Mouse (Mus musculus) thymus, adult 2 months (tissue): ENCODE data around the gene Nckap5. TPM values are rescaled to one million over a fixed set of nuclear protein-coding genes. Genes with fewer than 3 reads are reported as not detected.

Experiments
- DNase-seq: peaks from one replicate; pipeline ENCODE4 v3.0.0; 2021
- H3K27ac ChIP-seq: fragments of 200-500 bp; 2 replicates; pipeline ENCODE4 v1.5.1; 2012; ENCODE audit warnings: low read length, control low read depth; ENCODE audit not compliant: control insufficient read depth, insufficient read depth
- H3K27me3 ChIP-seq: fragments of 200-500 bp; 2 replicates; pipeline ENCODE4 v1.6.1; 2012; ENCODE audit warnings: mild to moderate bottlenecking, low read length, moderate library complexity, mixed read lengths; ENCODE audit not compliant: control insufficient read depth, insufficient read depth
- H3K36me3 ChIP-seq: fragments of 200-500 bp; 2 replicates; pipeline ENCODE4 v1.6.1; 2012; ENCODE audit warnings: mild to moderate bottlenecking, low read length, moderate library complexity; ENCODE audit not compliant: control insufficient read depth, insufficient read depth
- H3K4me1 ChIP-seq: fragments of 200-500 bp; replicated peaks from 2 replicates; pipeline ENCODE4 v1.6.1; 2012; ENCODE audit warnings: low read length; ENCODE audit not compliant: control insufficient read depth, insufficient read depth
- H3K4me3 ChIP-seq: fragments of 200-500 bp; 2 replicates; pipeline ENCODE4 v1.5.1; 2012; ENCODE audit warnings: mild to moderate bottlenecking, low read length, control low read depth, moderate library complexity; ENCODE audit not compliant: control insufficient read depth, insufficient read depth
- CTCF ChIP-seq: fragments of 200-500 bp; IDR thresholded peaks from 2 replicates; pipeline ENCODE4 v1.5.1; 2012; ENCODE audit warnings: mild to moderate bottlenecking, control low read depth, low read length, moderate library complexity, borderline replicate concordance; ENCODE audit not compliant: control insufficient read depth, poor library complexity, insufficient read depth; ENCODE audit errors: extremely low read depth
- POLR2A ChIP-seq: fragments of 200-500 bp; IDR thresholded peaks from 2 replicates; pipeline ENCODE4 v1.6.1; 2012; ENCODE audit warnings: mild to moderate bottlenecking, low read length, control low read depth, moderate library complexity; ENCODE audit not compliant: control insufficient read depth, poor library complexity, insufficient read depth; ENCODE audit errors: extremely low read depth
- WGBS: fragments of 180-500 bp; shearing (Covaris S2); methylation state at CpG from one replicate; pipeline ENCODE4 v1.1.7; 2018; 5-methylcytosine and 5-hydroxymethylcytosine counted together
- polyA plus RNA-seq: library from polyadenylated mRNA; depleted of rRNA; stranded (reverse); fragments of >200 nt; gene quantifications from 2 replicates; pipeline ENCODE4 v1.2.3, GENCODE M21; 2012

Nckap5 gene
- polyA plus RNA-seq, 1 experiment: 0.50 TPM

DNA sequence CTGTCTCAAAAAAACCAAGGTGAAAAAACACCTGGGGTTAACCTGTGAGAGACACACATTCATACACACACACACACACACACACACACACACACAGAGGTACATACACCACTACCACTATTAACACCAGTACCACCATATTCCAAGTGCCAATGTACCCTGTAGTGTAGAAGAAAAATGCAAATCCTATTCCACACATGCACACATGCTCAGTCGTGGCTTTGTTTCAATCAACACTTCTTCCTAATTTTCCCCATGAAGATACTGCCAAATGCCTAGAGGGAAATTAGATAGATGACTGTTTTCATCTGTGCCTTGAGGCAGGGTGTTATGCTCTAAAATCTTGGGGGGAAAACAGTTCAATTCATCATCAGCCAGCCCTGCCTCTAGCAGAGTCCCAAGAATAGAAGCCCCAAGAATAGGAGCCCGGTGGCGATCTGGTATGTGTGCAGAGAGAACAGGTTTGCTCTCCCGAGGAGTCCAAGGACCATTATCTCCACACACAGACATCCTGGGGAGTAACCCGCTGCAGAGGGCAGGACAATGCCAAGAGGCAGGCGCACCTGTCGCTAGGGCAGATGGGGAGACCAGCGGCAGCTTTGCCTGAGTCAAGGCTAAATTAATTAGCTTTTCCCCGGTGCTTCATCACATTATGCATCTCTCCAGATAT lies 376.0 kb downstream of the Nckap5 start:
- no peak overlapping the region for H3K27ac ChIP-seq
- no peaks in the 10 kb centered on the region for H3K4me1 ChIP-seq
- no peaks in the 10 kb centered on the region for H3K27me3 ChIP-seq
- WGBS: 69% methylated on average over 9 of the region's 9 CpGs
- H3K36me3 ChIP-seq: no peaks in the 10 kb centered on the region
- no peak for DNase-seq
- no peak for TF ChIP-seq CTCF
- TF ChIP-seq POLR2A: no peak
- no peak overlapping the region for H3K4me3 ChIP-seq

DNA sequence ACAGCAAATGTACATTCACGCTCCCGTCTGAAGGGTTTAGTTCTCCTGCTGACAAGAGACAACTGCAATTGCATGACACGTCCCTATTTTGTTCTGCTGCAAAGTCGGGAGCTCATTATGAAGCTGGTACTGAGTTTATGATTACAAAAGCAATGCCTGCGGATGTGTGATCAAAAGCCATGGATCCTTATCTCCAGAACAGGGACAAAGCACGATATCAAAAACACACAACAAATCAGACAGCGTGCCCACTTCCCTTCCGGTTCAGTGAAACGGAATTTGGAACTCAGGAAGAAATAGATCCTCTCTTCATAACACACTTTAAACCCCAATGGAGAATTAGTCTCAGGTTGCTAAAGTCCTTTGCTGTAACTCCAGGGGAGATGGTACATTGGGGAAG lies 379.1 kb downstream of the Nckap5 start:
- WGBS: 82% methylated on average over 9 of the region's 9 CpGs
- DNase-seq: no peak
- TF ChIP-seq POLR2A: no peak
- no peak for TF ChIP-seq CTCF
- Histone ChIP-seq H3K36me3 (no peaks in the 10 kb centered on the region), H3K27ac (no peak overlapping the region), H3K27me3 (no peaks in the 10 kb centered on the region), H3K4me1 (no peaks in the 10 kb centered on the region), H3K4me3 (no peak overlapping the region)

DNA sequence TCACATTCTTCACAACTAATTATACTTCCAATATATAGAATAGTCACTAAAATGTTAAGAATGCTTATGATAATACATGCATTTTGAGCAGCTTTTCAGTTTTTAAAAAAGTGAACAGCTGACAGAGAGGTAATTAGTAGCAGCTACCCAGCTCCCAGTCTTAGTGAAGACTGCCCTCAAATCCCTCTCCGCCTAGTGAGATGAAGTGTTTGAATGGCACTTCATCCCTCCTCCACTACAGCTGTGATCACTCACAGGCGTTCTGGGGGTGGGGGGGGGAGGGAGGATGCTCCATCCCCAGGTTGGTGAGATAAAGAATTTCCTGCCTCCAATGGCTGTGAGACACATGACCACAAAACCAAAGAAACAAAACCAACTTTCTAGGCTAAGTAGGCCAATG lies 381.2 kb downstream of the Nckap5 start:
- TF ChIP-seq POLR2A: no peak
- no peak for TF ChIP-seq CTCF
- no peaks in the 10 kb centered on the region for H3K36me3 ChIP-seq
- H3K4me1 ChIP-seq: no peaks in the 10 kb centered on the region
- DNase-seq: no peak
- WGBS: 54% methylated on average over 2 of the region's 2 CpGs
- no peak overlapping the region for H3K27ac ChIP-seq
- H3K4me3 ChIP-seq: no peak overlapping the region
- H3K27me3 ChIP-seq: no peaks in the 10 kb centered on the region

DNA sequence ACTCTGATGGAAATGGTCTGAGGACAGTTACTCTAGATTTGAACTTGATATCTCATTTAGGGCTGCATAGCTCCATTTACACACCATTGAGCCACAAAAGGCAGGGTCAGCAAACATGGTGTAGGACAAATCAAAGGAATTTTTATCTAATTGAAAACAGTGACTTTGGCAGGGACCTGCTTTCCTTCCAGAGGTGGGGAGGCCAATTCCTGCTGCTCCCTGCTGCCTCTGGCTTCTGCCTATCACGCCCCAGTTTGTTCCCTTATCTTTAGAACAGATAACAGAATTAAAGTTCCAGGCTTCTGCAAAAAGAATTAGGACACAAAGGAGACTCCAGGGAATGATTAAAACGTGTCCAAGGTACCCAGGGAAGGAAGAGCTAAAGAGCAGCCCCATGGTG lies 386.7 kb downstream of the Nckap5 start:
- no peak for TF ChIP-seq CTCF
- TF ChIP-seq POLR2A: no peak
- DNase-seq: no peak
- Histone ChIP-seq H3K4me3 (no peak overlapping the region), H3K27me3 (no peaks in the 10 kb centered on the region), H3K27ac (no peak overlapping the region), H3K36me3 (no peaks in the 10 kb centered on the region), H3K4me1 (no peaks in the 10 kb centered on the region)
- 69% methylated on average over 2 of the region's 2 CpGs for WGBS

DNA sequence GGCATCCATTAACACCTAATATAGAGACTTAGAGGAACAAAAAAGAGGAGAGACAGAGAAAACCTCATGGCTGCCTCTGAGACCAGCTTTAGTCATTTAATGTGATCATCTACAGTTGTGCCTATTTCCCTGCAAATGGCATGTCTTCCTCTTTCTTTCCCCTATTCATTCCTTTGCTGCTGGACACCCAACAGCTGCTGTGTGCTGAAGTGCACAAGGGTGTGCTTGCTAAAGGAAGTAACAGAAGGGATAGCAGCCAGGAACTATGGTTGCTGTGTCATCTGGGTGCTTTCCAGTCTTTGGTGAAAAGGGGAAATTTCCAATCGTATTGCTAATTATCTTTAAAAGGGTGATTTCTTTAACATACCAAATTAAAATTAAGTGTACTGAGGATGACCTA lies 387.9 kb downstream of the Nckap5 start:
- WGBS: 52% methylated on average over 1 of the region's 1 CpGs
- Histone ChIP-seq H3K4me3 (no peak overlapping the region), H3K4me1 (no peaks in the 10 kb centered on the region), H3K36me3 (no peaks in the 10 kb centered on the region), H3K27me3 (no peaks in the 10 kb centered on the region), H3K27ac (no peak overlapping the region)
- TF ChIP-seq POLR2A: no peak
- no peak for TF ChIP-seq CTCF
- no peak for DNase-seq

DNA sequence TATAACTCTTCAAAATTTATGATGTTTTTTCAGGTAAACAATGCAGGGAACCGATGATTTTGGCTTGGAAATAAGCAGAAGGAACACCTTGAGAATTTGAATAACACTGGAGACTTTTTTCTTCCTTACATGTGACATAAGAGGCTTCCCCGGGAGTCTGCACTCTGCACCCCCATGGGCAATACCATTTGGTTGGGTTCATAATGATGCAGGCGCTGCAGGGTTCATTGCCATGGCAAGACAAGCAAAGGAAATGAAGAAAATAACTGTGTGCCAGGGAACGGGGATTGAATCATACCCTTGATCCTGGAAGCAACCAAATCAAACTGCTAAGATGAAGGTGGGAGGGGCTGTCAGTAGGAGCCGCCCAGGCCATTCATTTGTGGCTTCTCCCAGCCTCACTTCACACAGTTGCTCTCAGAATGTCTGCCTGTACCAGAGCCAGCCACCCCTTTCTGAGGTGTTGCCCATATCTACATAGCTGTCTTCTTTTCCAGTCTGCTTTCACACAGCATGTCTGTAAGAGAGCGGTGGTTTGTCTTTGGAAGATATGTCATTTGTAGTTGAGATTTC lies 392.5 kb downstream of the Nckap5 start:
- no peak overlapping the region for H3K4me3 ChIP-seq
- no peaks in the 10 kb centered on the region for H3K36me3 ChIP-seq
- no peak for DNase-seq
- H3K27ac ChIP-seq: no peak overlapping the region
- H3K27me3 ChIP-seq: no peaks in the 10 kb centered on the region
- H3K4me1 ChIP-seq: no peaks in the 10 kb centered on the region
- no peak for TF ChIP-seq CTCF
- no peak for TF ChIP-seq POLR2A
- 91% methylated on average over 6 of the region's 6 CpGs for whole genome bisulfite sequencing

DNA sequence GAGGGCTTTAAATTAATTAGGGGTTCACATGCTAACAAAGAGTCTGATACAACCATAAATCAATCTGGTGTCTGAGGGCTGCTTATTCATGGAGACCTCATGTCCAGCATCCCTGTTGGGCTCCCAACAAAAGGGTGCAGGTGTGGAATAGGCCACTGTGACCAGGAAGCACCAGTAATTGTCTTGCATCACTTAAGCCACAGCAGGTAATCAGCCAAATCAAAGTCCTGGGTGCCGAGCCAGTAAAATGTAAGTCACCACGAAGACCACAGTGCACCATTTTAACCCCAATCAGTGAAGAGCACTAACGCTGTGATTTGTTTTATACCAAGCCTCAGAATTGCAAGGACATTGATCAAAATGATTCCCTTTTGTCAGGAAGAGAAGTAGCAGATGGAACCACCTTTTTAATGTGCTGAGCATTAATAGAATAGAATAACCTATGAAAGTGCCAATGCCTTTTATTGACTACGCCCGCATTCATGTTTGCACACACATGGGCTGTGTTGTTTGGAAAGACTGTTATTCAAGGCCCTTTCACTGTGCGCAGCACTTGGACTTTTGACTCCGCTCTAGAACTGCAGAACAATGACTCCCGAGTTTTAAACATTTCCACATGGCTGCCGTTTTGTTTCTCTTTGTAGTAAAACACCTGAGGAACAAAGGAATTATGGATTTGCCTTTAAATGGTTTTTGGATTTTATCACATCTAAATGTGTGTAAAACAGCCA lies 393.5 kb downstream of the Nckap5 start:
- WGBS: 89% methylated on average over 9 of the region's 9 CpGs
- DNase-seq: no peak
- no peak overlapping the region for H3K27ac ChIP-seq

More for the DNA sequence above, 393.5 kb downstream of the Nckap5 start:
- H3K4me1 ChIP-seq: no peaks in the 10 kb centered on the region
- H3K36me3 ChIP-seq: no peaks in the 10 kb centered on the region
- H3K27me3 ChIP-seq: no peaks in the 10 kb centered on the region
- TF ChIP-seq POLR2A (no peak), CTCF (no peak)
- H3K4me3 ChIP-seq: no peak overlapping the region
